Mouse (Mus musculus): ENCODE measurements around the gene Cks2.
"Not testable (repeated sequence)": the region's sequence is repeated elsewhere in the genome, so short reads cannot be mapped to it uniquely, and the experiment has no call there.

Cks2 gene

GRCm38 (mm10) chr13:51644829-51645789 lies at the start of gene Cks2:
TSS of gene Cks2 (plus strand) at chr13:51645232.
- DNase-seq (ENCODE audit: low read depth, low spot score), result peak; percentile 98

- DNase-seq (ENCODE audit: low read depth, low spot score), result no peak
These were observed 49.6 kb upstream of the Cks2 start for GRCm38 (mm10) chr13:51595404-51595803.

DNA sequence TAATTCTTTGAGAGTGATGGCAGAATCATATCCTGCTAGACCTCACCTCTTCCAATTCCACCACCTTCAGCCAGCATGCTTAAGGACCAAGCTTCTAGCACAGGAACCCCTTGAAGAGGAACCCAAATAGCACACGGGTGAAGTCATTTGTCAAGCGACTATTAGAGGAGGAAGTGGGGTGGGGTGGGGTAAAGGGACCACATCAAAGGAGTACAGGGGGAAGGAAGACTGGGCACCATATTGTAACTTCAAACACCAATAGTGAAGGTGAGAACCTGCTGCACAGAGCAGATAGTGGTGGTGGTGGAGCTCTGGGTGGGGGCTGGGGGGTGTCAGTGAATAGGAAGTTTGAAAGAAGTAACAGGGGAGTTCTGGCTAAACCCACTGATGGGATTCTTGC lies 47.0 kb upstream of the Cks2 start:
- DNase-seq (ENCODE audit: low read depth, low spot score), result no peak

- no peak for DNase-seq (ENCODE audit: low read depth, low spot score)
These were observed 44.9 kb upstream of the Cks2 start for GRCm38 (mm10) chr13:51600169-51600568.

- DNase-seq (ENCODE audit: low read depth, low spot score), result no peak
These were observed 42.3 kb upstream of the Cks2 start for GRCm38 (mm10) chr13:51602764-51603163.

DNA sequence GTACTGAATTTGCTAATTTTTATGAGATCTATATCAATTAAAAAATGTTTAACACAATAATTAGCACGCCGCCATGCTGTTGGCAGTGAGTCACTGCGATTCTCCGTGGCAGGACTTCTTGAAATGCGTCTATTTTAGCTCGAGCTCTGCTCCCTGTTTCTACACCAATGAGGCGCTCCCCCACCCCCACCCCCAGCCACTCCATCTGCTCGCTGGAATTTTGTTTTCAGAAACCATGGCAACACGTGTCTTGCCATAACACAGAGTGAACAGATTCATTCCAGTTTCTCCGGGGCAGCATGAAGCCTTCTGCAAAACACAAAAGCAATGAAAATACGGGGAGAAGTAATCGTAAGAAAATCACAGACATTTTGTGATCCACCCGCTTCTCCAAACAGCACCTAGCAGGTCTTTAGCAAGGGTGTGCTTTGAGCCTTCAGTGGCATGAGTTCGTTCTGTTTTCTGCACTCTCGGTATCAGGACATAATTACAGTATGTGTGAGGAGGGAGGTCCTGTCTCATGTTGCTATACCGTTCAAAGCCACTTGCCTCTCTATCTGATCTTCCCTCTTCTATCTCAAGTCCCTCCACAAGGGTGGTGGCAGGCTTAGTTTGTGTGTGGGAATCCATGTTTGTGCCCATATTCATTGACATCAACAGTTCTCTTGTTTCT lies 41.7 kb upstream of the Cks2 start:
- no peak for DNase-seq (ENCODE audit: low read depth, low spot score)

- DNase-seq (ENCODE audit: low read depth, low spot score), result no peak
These were observed 41.2 kb upstream of the Cks2 start for GRCm38 (mm10) chr13:51603894-51604244.

DNA sequence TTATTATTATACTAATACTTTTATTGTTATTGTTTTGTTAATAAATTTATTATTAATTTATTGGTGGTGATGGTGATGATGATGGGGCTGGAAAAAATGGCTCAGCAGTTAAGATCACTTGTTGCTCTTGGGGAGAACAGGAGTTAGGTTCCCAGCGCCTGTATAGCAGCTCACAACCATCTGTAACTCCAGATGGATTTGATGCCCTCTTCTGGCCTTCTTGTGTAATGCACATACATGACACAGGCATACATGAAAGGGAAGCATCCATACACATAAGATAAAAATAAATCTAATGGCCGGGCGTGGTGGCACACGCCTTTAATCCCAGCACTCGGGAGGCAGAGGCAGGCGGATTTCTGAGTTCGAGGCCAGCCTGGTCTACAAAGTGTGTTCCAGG lies 35.8 kb upstream of the Cks2 start:
- no peak for DNase-seq (ENCODE audit: low read depth, low spot score)

DNA sequence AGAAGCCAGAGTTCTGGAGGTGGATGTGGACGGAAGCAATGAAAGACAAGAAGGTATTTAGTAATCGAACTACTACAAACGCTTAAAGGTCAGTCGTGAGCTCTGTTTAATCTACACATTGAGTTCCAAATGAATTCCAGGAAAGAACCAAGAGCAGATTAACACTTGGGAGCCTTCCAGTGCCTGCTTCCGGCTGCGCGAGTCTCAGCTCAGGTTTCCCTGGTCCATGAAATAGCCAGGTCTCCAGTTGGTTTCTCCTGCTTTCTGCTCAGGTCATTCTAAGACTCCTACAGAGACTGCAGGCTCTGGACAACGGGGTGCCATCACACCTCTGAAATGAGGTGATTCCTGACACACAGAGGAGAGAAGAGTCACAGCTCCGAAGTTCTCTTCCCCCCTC lies 34.0 kb upstream of the Cks2 start:
- no peak for DNase-seq (ENCODE audit: low read depth, low spot score)

- DNase-seq (ENCODE audit: low read depth, low spot score), result no peak
These were observed 33.5 kb upstream of the Cks2 start for GRCm38 (mm10) chr13:51611500-51611899.

GRCm38 (mm10) chr13:51615815-51616214 lies 29.2 kb upstream of the Cks2 start:
- no peak for DNase-seq (ENCODE audit: low read depth, low spot score)

GRCm38 (mm10) chr13:51616417-51617044 lies 28.5 kb upstream of the Cks2 start:
- peak; percentile 57 for DNase-seq (ENCODE audit: low read depth, low spot score)

- no peak for DNase-seq (ENCODE audit: low read depth, low spot score)
These were observed 27.7 kb upstream of the Cks2 start for GRCm38 (mm10) chr13:51617306-51617705.

GRCm38 (mm10) chr13:51617861-51618260 lies 27.2 kb upstream of the Cks2 start:
- DNase-seq (ENCODE audit: low read depth, low spot score), result no peak

GRCm38 (mm10) chr13:51618602-51619001 lies 26.4 kb upstream of the Cks2 start:
- DNase-seq (ENCODE audit: low read depth, low spot score), result no peak

DNA sequence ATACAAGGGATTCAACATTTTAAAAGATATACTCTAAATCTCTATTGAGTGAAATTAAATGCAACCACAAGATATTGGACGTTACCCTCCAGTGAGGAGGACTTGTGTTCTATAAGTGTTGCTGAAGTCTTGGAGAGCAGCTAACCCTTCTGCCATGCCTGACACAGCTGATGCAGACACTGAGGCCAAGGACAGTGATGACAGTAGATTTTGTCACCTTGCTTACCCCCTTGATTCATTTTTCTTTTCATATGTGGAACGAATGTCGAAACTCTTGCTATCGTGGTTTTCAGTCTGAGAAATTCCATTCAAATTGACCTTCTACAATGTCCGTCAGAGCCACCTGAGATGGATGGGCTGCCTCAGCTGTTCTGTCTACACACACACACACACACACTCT lies 22.4 kb upstream of the Cks2 start:
- DNase-seq (ENCODE audit: low read depth, low spot score), result no peak

DNA sequence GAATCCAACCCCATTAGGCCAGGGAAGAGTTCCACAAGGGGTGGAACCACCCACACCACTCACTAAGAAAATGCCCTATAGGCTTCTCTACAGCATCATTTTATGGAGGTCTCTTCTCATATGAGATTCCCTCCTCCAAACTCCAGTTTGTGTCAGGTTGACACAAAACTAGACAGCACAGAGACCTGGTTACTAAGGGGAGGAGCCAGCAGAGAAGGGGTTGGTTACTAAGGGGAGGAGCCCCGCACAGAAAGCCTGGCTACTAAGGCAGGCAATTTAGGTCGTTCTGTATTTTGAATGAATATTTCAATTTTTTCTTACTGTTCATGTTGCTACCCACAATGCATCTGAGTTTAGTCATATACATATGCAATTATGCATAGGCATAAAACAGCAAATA lies 21.4 kb upstream of the Cks2 start:
- no peak for DNase-seq (ENCODE audit: low read depth, low spot score)

- no peak for DNase-seq (ENCODE audit: low read depth, low spot score)
These were observed 16.7 kb upstream of the Cks2 start for GRCm38 (mm10) chr13:51628273-51628848.

DNA sequence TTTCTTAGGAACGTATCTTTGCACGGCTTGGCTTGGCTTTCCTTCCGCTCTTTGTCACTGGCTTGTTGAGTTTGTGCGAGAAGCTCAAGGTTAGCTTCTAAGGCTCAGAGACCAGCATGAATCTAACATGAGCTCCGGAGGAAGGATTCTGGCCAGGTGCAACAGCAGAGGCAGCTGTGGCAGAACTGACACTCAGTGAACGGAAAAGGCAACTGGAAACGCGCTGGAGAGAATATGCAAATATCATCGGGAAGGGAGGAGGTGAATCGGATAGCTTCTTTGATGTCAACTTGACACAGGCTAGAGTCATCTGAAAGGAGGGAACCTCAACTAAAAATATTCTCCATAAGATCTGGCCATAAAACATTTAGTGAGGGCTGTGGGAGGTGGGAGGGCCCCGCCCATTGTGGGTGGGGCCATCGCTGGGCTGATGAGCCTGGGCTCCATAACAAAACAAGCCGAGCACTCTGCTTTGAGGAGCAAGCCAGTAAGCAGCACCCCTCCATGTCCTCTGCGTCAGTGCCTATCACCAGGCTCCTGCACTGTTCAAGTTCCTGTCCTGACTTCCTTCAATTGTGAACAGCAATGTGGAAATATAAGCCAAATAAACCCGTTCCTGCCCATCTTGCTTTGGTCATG lies 13.6 kb upstream of the Cks2 start:
- DNase-seq (ENCODE audit: low read depth, low spot score), result peak; percentile 75

- DNase-seq (ENCODE audit: low read depth, low spot score), result no peak
These were observed 12.3 kb upstream of the Cks2 start for GRCm38 (mm10) chr13:51632560-51633218.

DNA sequence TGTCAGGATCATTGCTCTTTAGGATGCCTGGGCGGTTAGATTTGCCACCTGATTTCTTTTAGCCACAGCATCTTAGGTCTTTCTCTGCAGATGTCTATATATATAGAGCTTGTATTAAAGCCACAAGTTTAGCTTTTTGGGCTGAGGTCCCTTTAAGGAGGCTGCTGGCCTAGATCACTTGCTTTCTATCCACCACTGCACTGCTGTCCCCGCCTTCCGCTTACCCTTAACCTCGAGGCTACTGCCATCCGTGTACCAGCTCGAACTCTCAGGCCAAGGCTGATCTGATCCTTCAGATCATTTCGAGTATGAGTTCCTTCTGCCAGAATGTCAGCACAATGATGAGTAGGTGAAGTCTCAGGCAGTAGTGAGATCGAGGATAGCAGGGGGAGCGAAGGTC lies 9.6 kb upstream of the Cks2 start:
- not testable (repeated sequence) for DNase-seq (ENCODE audit: low read depth, low spot score)

All from WW6 (cell line).